Mouse (Mus musculus): ENCODE measurements around the gene Emx1. TPM values are rescaled to one million over a fixed set of nuclear protein-coding genes. Genes with fewer than 3 reads are reported as not detected.

Emx1 gene
- total and polyA plus RNA-seq, 3 experiments = not detected

DNA sequence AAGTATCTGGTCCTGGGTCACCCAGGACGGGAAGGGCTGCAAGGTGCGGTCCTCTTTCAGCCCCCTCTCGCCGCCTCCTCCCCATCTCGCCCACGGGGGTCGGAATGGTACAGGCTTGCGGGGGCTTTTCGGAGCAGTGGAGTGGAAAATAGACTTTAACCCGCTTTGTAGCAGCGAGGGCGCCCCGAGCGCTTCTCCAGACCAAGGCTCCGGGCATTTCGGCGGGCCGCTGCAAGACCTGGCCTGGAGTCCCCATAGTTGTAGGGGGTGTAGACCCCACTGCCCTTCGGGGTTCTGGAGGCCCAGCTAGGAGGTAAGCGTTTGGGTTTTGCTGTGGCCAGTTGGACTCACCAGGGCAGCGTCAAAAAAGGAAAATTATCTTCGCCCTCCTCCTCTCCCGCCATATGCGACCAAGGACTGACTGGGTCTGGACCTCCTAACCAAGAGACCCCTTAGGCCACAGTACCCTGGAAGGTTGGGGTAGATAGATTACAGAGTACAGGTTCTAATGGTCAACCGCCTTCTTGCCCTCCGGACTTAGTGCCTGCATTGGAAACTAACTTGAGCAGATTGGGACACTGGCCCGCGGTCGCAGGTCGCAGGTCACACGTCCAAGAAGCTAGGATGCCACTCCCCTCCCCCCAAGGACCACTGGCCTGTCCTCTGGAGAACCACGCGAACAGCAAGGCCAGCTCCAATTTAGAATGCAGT lies 1.1 kb upstream of the Emx1 start:
- DNase-seq (ENCODE audit: extremely low read depth) = no peak
- in situ Hi-C loops (cut with MboI; ENCODE audit: low pct_ligation_motif_present, low pct_unique_long_range_greater_than_20kb, low sequenced_read_pairs) = no loop called here
- dilution Hi-C loops (cut with MboI; ENCODE audit: extremely low pct_ligation_motif_present, extremely low pct_unique_long_range_greater_than_20kb, low sequenced_read_pairs) = no loop called here
- Histone ChIP-seq H3K79me2 (replicated peaks; ENCODE audit: control insufficient read depth, extremely low read depth, insufficient read depth, poor library complexity, severe bottlenecking) (no peaks in the 10 kb centered on the region), H3K4me2 (ENCODE audit: insufficient read depth, low read depth, poor library complexity, severe bottlenecking) (no peak overlapping the region), H3K36me3 (replicated peaks in 1 of 2; ENCODE audit: control insufficient read depth in 1 of 2, insufficient read depth in 1 of 2, low read length in 1 of 2) (no peaks in the 10 kb centered on the region), H3K4me1 (ENCODE audit: control insufficient read depth in 1 of 2, insufficient read depth in 2 of 2) (no peaks in the 10 kb centered on the region), H3K9ac (ENCODE audit: insufficient read depth, low read depth) (no peak overlapping the region), H3K4me3 (replicated peaks in 1 of 3; ENCODE audit: low read depth in 2 of 3, low read length in 2 of 3, poor library complexity in 1 of 3) (no peak overlapping the region), H3K27ac (ENCODE audit: insufficient read depth, low read depth) (no peak overlapping the region), H3K27me3 (replicated peaks) (peaks cover 50% of the 10 kb centered on the region), H3K9me3 (replicated peaks; ENCODE audit: low read length) (peaks cover 27% of the 10 kb centered on the region)
- TF ChIP-seq GABPA (IDR thresholded peaks at IDR 0.05; ENCODE audit: insufficient replicate concordance, low read depth, low read length) (no peak), ELF1 (IDR thresholded peaks at IDR 0.05; ENCODE audit: low read depth, low read length) (no peak), IRF4 (IDR thresholded peaks at IDR 0.05; ENCODE audit: low read depth, low read length) (no peak), NRF1 (IDR thresholded peaks at IDR 0.05; ENCODE audit: low read depth, low read length) (no peak), USF1 (IDR thresholded peaks at IDR 0.05; ENCODE audit: low read depth, low read length) (no peak), ZC3H11A (IDR thresholded peaks at IDR 0.05; ENCODE audit: low read depth, low read length) (no peak), ZMIZ1 (IDR thresholded peaks at IDR 0.05; ENCODE audit: low read depth, low read length) (no peak), MAZ (IDR thresholded peaks at IDR 0.05; ENCODE audit: low read depth, low read length) (no peak), RAD21 (IDR thresholded peaks at IDR 0.05; ENCODE audit: low read depth, low read length) (no peak), MYC (IDR thresholded peaks at IDR 0.05; ENCODE audit: low read depth, low read length) (no peak), MXI1 (IDR thresholded peaks at IDR 0.05; ENCODE audit: low read depth, low read length) (no peak), JUN (IDR thresholded peaks at IDR 0.05; ENCODE audit: insufficient read depth, low read depth, low read length) (no peak), KAT2A (IDR thresholded peaks at IDR 0.05; ENCODE audit: insufficient replicate concordance, low read length) (no peak), USF2 (conservative IDR thresholded peaks at IDR 0.05; ENCODE audit: low read depth, low read length) (no peak)

DNA sequence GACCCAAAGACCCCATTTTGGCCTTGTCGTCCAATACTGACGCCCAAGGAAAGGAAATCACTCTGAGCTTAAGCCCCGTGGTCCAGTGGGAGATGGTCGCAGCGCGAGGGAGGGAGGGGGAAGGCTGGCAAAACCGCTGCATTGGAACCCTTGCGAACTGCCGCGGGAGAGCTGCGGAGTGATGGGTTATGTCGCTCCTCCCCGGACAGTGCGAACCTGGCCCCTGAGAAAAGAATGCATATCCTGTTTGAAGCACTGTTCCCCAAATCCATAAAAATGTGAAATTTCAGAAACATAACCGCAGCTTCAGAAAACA lies 536 bp upstream of the Emx1 start:
- dilution Hi-C loops (cut with MboI; ENCODE audit: extremely low pct_ligation_motif_present, extremely low pct_unique_long_range_greater_than_20kb, low sequenced_read_pairs) (no loop called here), in situ Hi-C loops (cut with MboI; ENCODE audit: low pct_ligation_motif_present, low pct_unique_long_range_greater_than_20kb, low sequenced_read_pairs) (no loop called here)
- no peak overlapping the region for H3K4me3 ChIP-seq (replicated peaks in 1 of 3; ENCODE audit: low read depth in 2 of 3, low read length in 2 of 3, poor library complexity in 1 of 3)
- H3K36me3 ChIP-seq (replicated peaks in 1 of 2; ENCODE audit: control insufficient read depth in 1 of 2, insufficient read depth in 1 of 2, low read length in 1 of 2) = no peaks in the 10 kb centered on the region
- no peaks in the 10 kb centered on the region for H3K79me2 ChIP-seq (replicated peaks; ENCODE audit: control insufficient read depth, extremely low read depth, insufficient read depth, poor library complexity, severe bottlenecking)
- H3K27ac ChIP-seq (ENCODE audit: insufficient read depth, low read depth) = no peak overlapping the region
- no peaks in the 10 kb centered on the region for H3K4me1 ChIP-seq (ENCODE audit: control insufficient read depth in 1 of 2, insufficient read depth in 2 of 2)
- TF ChIP-seq PAX5 (IDR thresholded peaks at IDR 0.05; ENCODE audit: low read length) (no peak), ELF1 (IDR thresholded peaks at IDR 0.05; ENCODE audit: low read depth, low read length) (no peak), CTCF (conservative IDR thresholded peaks at IDR 0.05 in 1 of 2, IDR thresholded peaks at IDR 0.05 in 1 of 2; ENCODE audit: low read depth in 2 of 2, low read length in 2 of 2) (no peak), GABPA (IDR thresholded peaks at IDR 0.05; ENCODE audit: insufficient replicate concordance, low read depth, low read length) (no peak), SIN3A (IDR thresholded peaks at IDR 0.05; ENCODE audit: low read length) (no peak), MEF2A (IDR thresholded peaks at IDR 0.05; ENCODE audit: borderline replicate concordance, low read depth, low read length) (no peak), POLR2AphosphoS2 (IDR thresholded peaks at IDR 0.05; ENCODE audit: low read depth, low read length) (no peak), TBP (conservative IDR thresholded peaks at IDR 0.05; ENCODE audit: low read depth, low read length) (no peak), CHD2 (IDR thresholded peaks at IDR 0.05; ENCODE audit: low read length) (no peak), ZMIZ1 (IDR thresholded peaks at IDR 0.05; ENCODE audit: low read depth, low read length) (no peak), ZC3H11A (IDR thresholded peaks at IDR 0.05; ENCODE audit: low read depth, low read length) (no peak), NELFE (IDR thresholded peaks at IDR 0.05; ENCODE audit: low read depth, low read length) (no peak), IRF4 (IDR thresholded peaks at IDR 0.05; ENCODE audit: low read depth, low read length) (no peak), MAFK (IDR thresholded peaks at IDR 0.05; ENCODE audit: insufficient replicate concordance, low read length) (no peak), EP300 (IDR thresholded peaks at IDR 0.05; ENCODE audit: low read length) (no peak), JUND (conservative IDR thresholded peaks at IDR 0.05; ENCODE audit: low read depth, low read length) (no peak), MYC (IDR thresholded peaks at IDR 0.05; ENCODE audit: low read depth, low read length) (no peak), USF2 (conservative IDR thresholded peaks at IDR 0.05; ENCODE audit: low read depth, low read length) (no peak)
- peaks cover 23% of the 10 kb centered on the region for H3K9me3 ChIP-seq (replicated peaks; ENCODE audit: low read length)
- H3K27me3 ChIP-seq (replicated peaks) = peaks cover 50% of the 10 kb centered on the region
- DNase-seq (ENCODE audit: extremely low read depth) = no peak
- H3K9ac ChIP-seq (ENCODE audit: insufficient read depth, low read depth) = no peak overlapping the region
- H3K4me2 ChIP-seq (ENCODE audit: insufficient read depth, low read depth, poor library complexity, severe bottlenecking) = no peak overlapping the region
